Mouse (Mus musculus) spleen, adult 2 months (tissue): ENCODE measurements at regions not wholly inside any gene's neighbourhood (a gene's known extent, or its start where the extent isn't known, plus 50 kb on each side); places are given as distances from the start of the nearest gene placed in this dataset.

Experiments
- DNase-seq, 2 experiments: peaks; one replicate each; pipeline versions ENCODE4 v3.0.0 to v3.0.0-alpha.2; 2012 to 2021; ENCODE audit warnings: low spot score in 2 of 2, low read depth in 1 of 2
- H3K27ac ChIP-seq: fragments of 200-500 bp; 2 replicates; pipeline ENCODE4 v1.5.1; 2012; ENCODE audit warnings: low read length, inconsistent platforms; ENCODE audit not compliant: insufficient read depth
- H3K27me3 ChIP-seq: fragments of 200-500 bp; 2 replicates; pipeline ENCODE4 v1.6.1; 2012; ENCODE audit warnings: mild to moderate bottlenecking, moderate library complexity, low read length, inconsistent platforms; ENCODE audit not compliant: control insufficient read depth, insufficient read depth
- H3K36me3 ChIP-seq: fragments of 200-500 bp; 2 replicates; pipeline ENCODE4 v1.6.1; 2012; ENCODE audit warnings: mild to moderate bottlenecking, low read length, inconsistent platforms; ENCODE audit not compliant: control insufficient read depth, insufficient read depth
- H3K4me1 ChIP-seq: fragments of 200-500 bp; 2 replicates; pipeline ENCODE4 v1.6.1; 2011; ENCODE audit warnings: inconsistent platforms; ENCODE audit not compliant: control insufficient read depth, insufficient read depth, insufficient read length
- H3K4me3 ChIP-seq: fragments of 200-500 bp; 2 replicates; pipeline ENCODE4 v1.5.1; 2011; ENCODE audit warnings: mild to moderate bottlenecking, inconsistent platforms; ENCODE audit not compliant: insufficient read depth, insufficient read length; ENCODE audit errors: extremely low read depth
- CTCF ChIP-seq: fragments of 200-500 bp; IDR thresholded peaks from 2 replicates; pipeline ENCODE4 v1.5.1; 2011; ENCODE audit warnings: mild to moderate bottlenecking, inconsistent platforms; ENCODE audit not compliant: insufficient read depth, insufficient read length, insufficient replicate concordance; ENCODE audit errors: extremely low read depth
- POLR2A ChIP-seq: fragments of 200-500 bp; IDR thresholded peaks from 2 replicates; pipeline ENCODE4 v1.6.1; 2011; ENCODE audit warnings: low read depth, low read length, inconsistent platforms
- WGBS: fragments of 180-500 bp; shearing (Covaris S2); methylation state at CpG from one replicate; pipeline ENCODE4 v1.1.7; 2018; 5-methylcytosine and 5-hydroxymethylcytosine counted together

DNA sequence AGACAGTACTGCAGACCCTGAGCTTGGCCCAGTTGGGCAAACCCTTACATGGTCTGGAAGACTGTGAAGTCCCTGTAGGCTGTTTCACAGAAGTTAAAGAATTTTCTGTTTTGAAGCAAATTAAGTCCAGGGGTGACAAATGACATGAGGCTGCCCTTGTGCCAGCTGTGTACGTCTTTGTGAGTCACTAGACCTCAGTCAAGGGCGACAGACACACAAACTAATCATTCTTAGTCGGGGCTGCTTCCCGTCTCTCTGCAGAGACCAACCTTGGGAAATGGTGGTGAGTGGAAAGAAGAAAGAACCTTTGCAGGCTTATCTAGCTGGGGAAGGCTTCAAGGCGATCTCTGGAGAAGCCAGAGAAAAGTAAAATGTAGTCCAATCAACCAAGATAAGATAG, 107.8 kb upstream of the Bmper start:
- no peak for TF ChIP-seq POLR2A
- WGBS = 51% methylated on average over 5 of the region's 5 CpGs
- Histone ChIP-seq H3K4me3 (no peak overlapping the region), H3K27me3 (no peaks in the 10 kb centered on the region), H3K36me3 (no peaks in the 10 kb centered on the region), H3K27ac (no peak overlapping the region), H3K4me1 (peaks cover 6% of the 10 kb centered on the region; the same call in 1 of the 2 replicates)
- no peak for DNase-seq

DNA sequence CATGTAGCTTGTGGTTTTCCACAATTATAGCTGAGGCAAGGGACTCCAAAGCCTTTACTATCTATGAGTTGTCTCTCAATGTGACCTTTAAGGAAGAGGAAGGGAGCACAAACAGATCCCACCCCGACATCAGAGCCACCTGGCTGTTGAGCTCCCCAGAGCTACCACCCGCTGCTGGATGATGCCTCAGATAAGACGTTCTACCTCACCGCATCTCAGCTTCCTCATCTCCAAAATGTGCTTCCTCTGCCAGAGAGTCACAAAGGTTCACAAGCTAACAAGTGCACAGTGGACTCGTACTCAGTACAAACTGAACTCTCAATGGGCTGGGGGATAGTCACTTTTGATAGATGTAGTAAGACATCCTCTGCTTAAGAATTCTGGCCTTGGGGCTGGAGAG, 107.3 kb upstream of the Bmper start:
- H3K4me1 ChIP-seq = peaks cover 6% of the 10 kb centered on the region; the same call in 1 of the 2 replicates
- no peak overlapping the region for H3K4me3 ChIP-seq
- H3K27me3 ChIP-seq = no peaks in the 10 kb centered on the region
- 15% methylated on average over 5 of the region's 5 CpGs for WGBS
- H3K27ac ChIP-seq = no peak overlapping the region
- TF ChIP-seq CTCF = no peak
- no peak for TF ChIP-seq POLR2A
- DNase-seq = no peak
- H3K36me3 ChIP-seq = no peaks in the 10 kb centered on the region

DNA sequence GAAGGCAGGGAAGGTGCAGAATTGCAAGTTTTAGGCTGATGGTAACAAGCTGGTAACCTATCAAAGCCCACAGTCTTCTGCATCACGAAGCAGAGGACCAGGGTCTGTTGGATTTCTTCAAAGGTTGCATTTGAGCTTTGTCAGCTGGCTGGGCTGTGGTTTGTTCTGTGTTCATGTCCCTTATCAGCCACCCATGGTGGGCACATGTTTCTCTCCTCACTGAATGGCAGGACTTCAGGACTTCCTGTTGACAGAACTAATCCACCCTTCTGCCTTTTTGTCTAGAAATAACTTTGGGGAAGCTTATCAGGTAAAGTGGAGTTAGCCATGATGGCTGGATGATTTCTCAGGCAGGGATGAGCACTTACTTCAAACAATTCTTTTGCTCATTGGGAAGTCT, 106.6 kb upstream of the Bmper start:
- WGBS = 11% methylated on average over 1 of the region's 1 CpGs
- Histone ChIP-seq H3K36me3 (no peaks in the 10 kb centered on the region), H3K4me1 (peaks cover 6% of the 10 kb centered on the region; the same call in 1 of the 2 replicates)

DNA sequence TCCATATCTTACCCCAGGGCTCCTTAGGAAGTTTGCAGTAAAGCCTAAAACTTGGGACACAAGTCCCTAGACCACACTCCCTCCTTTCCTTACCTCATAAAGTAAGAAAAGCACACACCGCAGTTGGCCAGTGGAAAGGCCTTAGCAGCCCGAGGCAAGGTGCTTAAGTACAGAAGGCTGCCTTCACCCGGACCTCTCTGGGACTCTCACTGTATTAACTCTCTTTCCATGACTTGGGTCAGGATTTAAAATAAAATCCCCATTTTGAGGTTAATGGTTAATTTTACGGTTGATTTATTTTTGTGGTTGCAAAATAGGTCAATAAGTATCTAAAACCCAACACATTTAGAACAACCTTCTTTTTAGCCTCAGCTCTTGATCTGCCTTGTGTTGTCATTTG, 103.1 kb upstream of the Bmper start:
- Histone ChIP-seq H3K4me1 (peaks cover 17% of the 10 kb centered on the region), H3K27ac (no peak overlapping the region), H3K27me3 (no peaks in the 10 kb centered on the region), H3K36me3 (no peaks in the 10 kb centered on the region), H3K4me3 (no peak overlapping the region)
- DNase-seq = no peak
- WGBS = 92% methylated on average over 4 of the region's 4 CpGs
- no peak for TF ChIP-seq CTCF
- TF ChIP-seq POLR2A = no peak

More for the DNA sequence above, 106.6 kb upstream of the Bmper start:
- DNase-seq = no peak
- TF ChIP-seq POLR2A (no peak), CTCF (no peak)
- Histone ChIP-seq H3K27ac (no peak overlapping the region), H3K4me3 (no peak overlapping the region), H3K27me3 (no peaks in the 10 kb centered on the region)

DNA sequence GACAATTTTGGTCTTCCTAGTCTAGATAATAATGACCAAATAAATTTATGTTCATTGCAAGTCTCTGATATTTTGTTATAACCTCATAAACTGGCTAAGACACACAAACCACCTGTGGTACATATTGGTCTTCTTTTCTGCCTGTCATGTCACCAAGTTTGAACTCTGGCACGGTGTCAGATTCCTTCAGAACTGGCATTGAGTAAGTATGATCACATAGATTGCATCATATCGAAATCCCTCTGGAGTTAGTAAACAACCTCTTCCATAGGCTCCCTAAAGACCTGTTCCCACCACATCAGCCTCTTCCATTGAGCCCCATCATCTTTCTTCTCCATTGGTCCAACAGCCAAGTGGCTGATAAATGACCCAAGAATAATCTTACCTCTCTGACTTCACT, 102.1 kb upstream of the Bmper start:
- Histone ChIP-seq H3K36me3 (no peaks in the 10 kb centered on the region), H3K4me3 (no peak overlapping the region), H3K4me1 (peaks cover 14% of the 10 kb centered on the region), H3K27ac (no peak overlapping the region), H3K27me3 (no peaks in the 10 kb centered on the region)
- TF ChIP-seq CTCF = no peak
- TF ChIP-seq POLR2A = no peak
- no peak for DNase-seq
- 90% methylated on average over 2 of the region's 2 CpGs for WGBS

DNA sequence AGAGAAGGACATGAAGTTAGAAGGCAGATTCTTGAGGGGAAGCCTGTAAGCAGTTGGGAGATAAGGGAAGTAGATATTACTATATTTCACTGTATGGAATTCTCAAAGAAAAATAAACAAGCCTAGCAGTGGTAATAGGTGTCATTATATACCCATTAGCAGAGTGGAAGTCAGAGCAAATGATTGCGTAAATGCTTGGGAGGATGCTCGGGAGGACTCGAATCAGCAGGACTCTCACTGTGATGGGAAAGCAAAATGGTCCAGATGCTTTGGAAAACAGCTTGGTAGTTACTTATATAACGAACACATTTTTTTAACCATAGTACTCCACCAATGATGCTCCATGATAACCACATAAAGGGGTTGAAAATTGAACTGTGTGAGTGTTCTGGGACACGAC, 100.4 kb upstream of the Bmper start:
- H3K27me3 ChIP-seq = no peaks in the 10 kb centered on the region
- H3K27ac ChIP-seq = no peak overlapping the region; the same call in 1 of the 2 replicates
- H3K36me3 ChIP-seq = no peaks in the 10 kb centered on the region
- no peak for DNase-seq
- H3K4me3 ChIP-seq = no peak overlapping the region
- no peak for TF ChIP-seq CTCF
- TF ChIP-seq POLR2A = no peak
- WGBS = 80% methylated on average over 5 of the region's 5 CpGs
- H3K4me1 ChIP-seq = peaks cover 12% of the 10 kb centered on the region

DNA sequence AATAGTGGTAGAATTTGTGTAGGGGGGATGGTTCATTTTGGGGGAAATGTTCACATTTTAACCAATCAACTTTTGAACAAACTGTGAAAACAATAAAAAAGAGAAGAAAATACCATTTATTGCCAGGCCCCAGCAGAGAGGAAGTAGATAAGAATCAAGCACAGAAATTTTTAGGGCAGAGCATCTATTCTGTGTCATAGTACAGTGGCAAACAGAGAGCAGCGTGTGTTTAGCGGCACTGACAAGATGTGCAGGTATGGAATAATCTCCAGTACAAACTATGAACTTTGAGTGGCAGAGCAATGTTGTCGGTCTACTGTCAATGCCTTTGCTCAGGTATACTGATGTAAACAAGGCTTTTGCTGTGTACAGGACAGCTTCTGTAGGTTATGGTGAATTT, 99.4 kb upstream of the Bmper start:
- DNase-seq = no peak
- Histone ChIP-seq H3K4me1 (peaks cover 12% of the 10 kb centered on the region), H3K27me3 (no peaks in the 10 kb centered on the region), H3K4me3 (no peak overlapping the region), H3K36me3 (no peaks in the 10 kb centered on the region), H3K27ac (no peak overlapping the region)
- WGBS = 32% methylated on average over 3 of the region's 3 CpGs
- TF ChIP-seq CTCF (no peak), POLR2A (no peak)
